Mouse (Mus musculus): Measurements from ENCODE around the gene Phf21a. TPM values are rescaled to one million over a fixed set of nuclear protein-coding genes. Genes with fewer than 3 reads are reported as not detected.

The Phf21a gene
- total and polyA plus RNA-seq, 3 experiments: 26.4 to 30.2 (median 27.6) TPM

DNA sequence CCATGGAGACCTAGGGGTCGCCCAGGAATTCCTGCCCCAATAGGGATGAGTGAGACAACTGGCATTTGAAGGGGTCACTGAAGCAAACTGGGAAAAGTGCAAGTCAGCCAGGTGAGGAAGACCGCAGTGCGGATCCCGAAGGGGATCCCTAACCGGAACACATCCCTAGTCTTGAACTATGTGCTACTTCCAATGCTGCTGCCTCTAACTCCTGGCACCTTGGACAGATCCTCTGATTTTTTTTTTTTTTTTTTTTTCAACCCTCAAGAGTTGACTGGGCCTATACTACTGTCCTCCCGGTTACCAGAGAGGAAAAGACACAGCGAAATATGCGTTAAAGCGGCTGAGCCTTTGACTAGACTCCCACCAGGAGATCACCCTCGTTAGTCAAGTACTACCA lies 296.7 kb downstream of the Phf21a start:
- intact Hi-C loops (cut with DNase I): no loop called here
- TF ChIP-seq CTCF (IDR thresholded peaks at IDR 0.05) (no peak), EP300 (IDR thresholded peaks at IDR 0.05; ENCODE audit: insufficient read depth, low read depth, low read length) (no peak), POLR2A (IDR thresholded peaks at IDR 0.05; ENCODE audit: insufficient read depth, low read depth, low read length) (no peak)
- Histone ChIP-seq H3K27me3 (ENCODE audit: control insufficient read depth, insufficient read depth, low read length) (no peaks in the 10 kb centered on the region), H3K27ac (peak overlapping the region; percentile 54), H3K9ac (ENCODE audit: low read depth, low read length) (no peak overlapping the region), H3K4me3 (peak overlapping the region; percentile 56), H3K4me1 (ENCODE audit: control insufficient read depth, insufficient read depth, low read length) (peaks cover 2% of the 10 kb centered on the region; the same call in 1 of the 2 replicates), H3K79me2 (replicated peaks; ENCODE audit: control insufficient read depth, insufficient read depth, low read length) (no peaks in the 10 kb centered on the region), H3K36me3 (ENCODE audit: control insufficient read depth, insufficient read depth, low read length) (no peaks in the 10 kb centered on the region)
- DNase-seq: no peak
- 36% methylated on average over 10 of the region's 10 CpGs for WGBS

DNA sequence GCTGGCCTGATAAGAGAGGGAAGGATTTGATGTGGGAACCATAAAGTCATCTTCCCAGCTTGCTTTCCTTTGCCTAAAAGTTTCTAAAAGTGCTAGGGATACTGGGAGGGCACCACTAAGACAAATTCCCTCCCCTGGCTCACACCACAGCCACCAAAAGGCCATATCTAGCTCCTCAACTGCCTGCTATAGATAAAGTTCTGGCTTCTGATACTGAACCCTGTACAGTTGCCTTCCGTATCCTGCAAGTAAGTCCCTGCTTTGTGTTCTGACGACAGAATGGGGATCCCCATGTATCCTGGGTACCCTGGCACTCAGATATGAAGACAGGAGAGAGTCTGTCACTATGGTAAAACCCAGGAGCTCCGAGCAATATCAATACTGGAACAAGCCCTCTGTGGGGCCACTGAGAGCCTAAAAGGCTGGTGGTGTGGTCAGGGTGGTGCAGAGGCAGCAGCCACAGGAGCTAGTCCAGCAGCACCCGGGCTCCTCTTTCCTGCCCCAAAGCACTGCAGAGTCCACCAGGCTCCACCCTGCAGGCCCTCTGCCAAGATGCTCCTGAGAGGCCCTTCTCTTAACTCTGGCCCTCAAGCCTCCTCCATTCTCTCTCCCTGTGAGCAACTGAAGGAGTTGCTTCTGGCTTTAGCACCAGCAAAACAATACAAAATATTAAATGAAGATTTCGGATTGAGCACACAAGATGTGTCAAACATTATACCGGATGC lies 297.5 kb downstream of the Phf21a start:
- TF ChIP-seq EP300 (IDR thresholded peaks at IDR 0.05; ENCODE audit: insufficient read depth, low read depth, low read length) (no peak), CTCF (IDR thresholded peaks at IDR 0.05) (no peak), POLR2A (IDR thresholded peaks at IDR 0.05; ENCODE audit: insufficient read depth, low read depth, low read length) (no peak)
- WGBS: 50% methylated on average over 6 of the region's 6 CpGs
- peak; percentile 59 to 60 for DNase-seq
- intact Hi-C loops (cut with DNase I): no loop called here
- no peak overlapping the region for H3K27ac ChIP-seq
- no peaks in the 10 kb centered on the region for H3K27me3 ChIP-seq (ENCODE audit: control insufficient read depth, insufficient read depth, low read length)
- no peaks in the 10 kb centered on the region for H3K79me2 ChIP-seq (replicated peaks; ENCODE audit: control insufficient read depth, insufficient read depth, low read length)
- no peaks in the 10 kb centered on the region for H3K36me3 ChIP-seq (ENCODE audit: control insufficient read depth, insufficient read depth, low read length)
- H3K9ac ChIP-seq (ENCODE audit: low read depth, low read length): no peak overlapping the region
- peaks cover 2% of the 10 kb centered on the region; the same call in 1 of the 2 replicates for H3K4me1 ChIP-seq (ENCODE audit: control insufficient read depth, insufficient read depth, low read length)
- H3K4me3 ChIP-seq: no peak overlapping the region

DNA sequence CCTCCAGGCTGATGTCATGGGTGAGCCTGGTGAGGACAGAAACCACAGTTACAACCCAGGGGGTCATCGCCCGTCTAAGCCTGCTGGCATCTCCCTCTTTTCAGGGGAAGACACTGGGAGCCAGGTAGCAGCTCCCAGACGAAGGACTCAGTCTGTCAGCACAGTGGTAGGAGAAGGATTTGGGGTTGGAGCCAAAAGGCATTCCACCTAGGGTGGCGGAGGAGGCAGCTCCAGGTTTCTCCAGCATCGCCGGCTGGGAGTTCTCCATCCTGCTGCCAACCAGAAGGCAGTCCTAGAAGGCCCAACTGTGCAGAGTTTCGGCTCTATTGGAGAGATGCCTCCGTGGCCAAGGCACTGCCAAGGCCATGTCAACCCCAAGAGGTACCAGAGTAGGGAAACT lies 298.2 kb downstream of the Phf21a start:
- Histone ChIP-seq H3K27me3 (ENCODE audit: control insufficient read depth, insufficient read depth, low read length) (no peaks in the 10 kb centered on the region), H3K9ac (ENCODE audit: low read depth, low read length) (no peak overlapping the region), H3K4me1 (ENCODE audit: control insufficient read depth, insufficient read depth, low read length) (peaks cover 2% of the 10 kb centered on the region; the same call in 1 of the 2 replicates), H3K27ac (no peak overlapping the region), H3K79me2 (replicated peaks; ENCODE audit: control insufficient read depth, insufficient read depth, low read length) (no peaks in the 10 kb centered on the region), H3K36me3 (ENCODE audit: control insufficient read depth, insufficient read depth, low read length) (no peaks in the 10 kb centered on the region), H3K4me3 (no peak overlapping the region)
- no peak for DNase-seq
- intact Hi-C loops (cut with DNase I): no loop called here
- WGBS: 83% methylated on average over 8 of the region's 8 CpGs
- TF ChIP-seq POLR2A (IDR thresholded peaks at IDR 0.05; ENCODE audit: insufficient read depth, low read depth, low read length) (no peak), CTCF (IDR thresholded peaks at IDR 0.05) (no peak), EP300 (IDR thresholded peaks at IDR 0.05; ENCODE audit: insufficient read depth, low read depth, low read length) (no peak)

DNA sequence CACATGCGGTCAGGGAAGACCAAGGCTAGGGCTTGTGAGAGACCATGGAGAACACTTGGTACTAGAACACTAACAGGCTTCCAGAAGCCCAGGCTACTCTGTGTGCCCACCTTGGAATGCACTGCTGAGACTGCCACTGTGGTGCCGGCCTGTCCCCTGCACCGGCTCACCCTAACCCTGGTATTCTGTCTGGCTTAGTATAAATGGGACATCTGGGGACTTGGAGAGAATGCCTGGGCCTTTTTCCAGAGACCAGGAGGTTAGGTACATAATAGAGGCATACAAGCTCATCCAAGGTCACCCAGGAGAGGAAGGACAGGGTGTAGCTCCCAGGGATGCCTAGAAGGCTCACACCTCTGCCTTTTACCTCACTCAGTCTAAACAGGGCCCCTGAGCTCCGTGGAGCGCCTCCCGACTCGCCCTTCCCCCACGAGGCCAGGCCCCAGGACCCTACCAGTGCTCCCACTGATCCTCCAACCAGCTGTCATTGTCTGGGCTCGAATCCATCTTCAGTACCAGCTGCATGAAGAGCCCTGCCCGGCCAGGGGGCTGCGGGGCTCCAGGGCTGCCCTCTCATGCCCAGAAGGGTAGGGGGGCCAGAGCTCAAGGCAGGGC lies 298.9 kb downstream of the Phf21a start:
- Histone ChIP-seq H3K4me1 (ENCODE audit: control insufficient read depth, insufficient read depth, low read length) (peaks cover 2% of the 10 kb centered on the region; the same call in 1 of the 2 replicates), H3K9ac (ENCODE audit: low read depth, low read length) (peak overlapping the region; percentile 39), H3K27me3 (ENCODE audit: control insufficient read depth, insufficient read depth, low read length) (no peaks in the 10 kb centered on the region), H3K36me3 (ENCODE audit: control insufficient read depth, insufficient read depth, low read length) (no peaks in the 10 kb centered on the region), H3K4me3 (peak overlapping the region; percentile 16; the same call in 1 of the 2 replicates), H3K27ac (peak overlapping the region; percentile 23; the same call in 1 of the 2 replicates), H3K79me2 (replicated peaks; ENCODE audit: control insufficient read depth, insufficient read depth, low read length) (no peaks in the 10 kb centered on the region)
- TF ChIP-seq EP300 (IDR thresholded peaks at IDR 0.05; ENCODE audit: insufficient read depth, low read depth, low read length) (no peak), POLR2A (IDR thresholded peaks at IDR 0.05; ENCODE audit: insufficient read depth, low read depth, low read length) (no peak), CTCF (IDR thresholded peaks at IDR 0.05) (no peak)
- no peak for DNase-seq
- WGBS: 37% methylated on average over 11 of the region's 11 CpGs
- intact Hi-C loops (cut with DNase I): loop anchor here (2.0 kb wide), 1 partner anchor 29 kb away; no protein-coding TSS in a partner anchor

DNA sequence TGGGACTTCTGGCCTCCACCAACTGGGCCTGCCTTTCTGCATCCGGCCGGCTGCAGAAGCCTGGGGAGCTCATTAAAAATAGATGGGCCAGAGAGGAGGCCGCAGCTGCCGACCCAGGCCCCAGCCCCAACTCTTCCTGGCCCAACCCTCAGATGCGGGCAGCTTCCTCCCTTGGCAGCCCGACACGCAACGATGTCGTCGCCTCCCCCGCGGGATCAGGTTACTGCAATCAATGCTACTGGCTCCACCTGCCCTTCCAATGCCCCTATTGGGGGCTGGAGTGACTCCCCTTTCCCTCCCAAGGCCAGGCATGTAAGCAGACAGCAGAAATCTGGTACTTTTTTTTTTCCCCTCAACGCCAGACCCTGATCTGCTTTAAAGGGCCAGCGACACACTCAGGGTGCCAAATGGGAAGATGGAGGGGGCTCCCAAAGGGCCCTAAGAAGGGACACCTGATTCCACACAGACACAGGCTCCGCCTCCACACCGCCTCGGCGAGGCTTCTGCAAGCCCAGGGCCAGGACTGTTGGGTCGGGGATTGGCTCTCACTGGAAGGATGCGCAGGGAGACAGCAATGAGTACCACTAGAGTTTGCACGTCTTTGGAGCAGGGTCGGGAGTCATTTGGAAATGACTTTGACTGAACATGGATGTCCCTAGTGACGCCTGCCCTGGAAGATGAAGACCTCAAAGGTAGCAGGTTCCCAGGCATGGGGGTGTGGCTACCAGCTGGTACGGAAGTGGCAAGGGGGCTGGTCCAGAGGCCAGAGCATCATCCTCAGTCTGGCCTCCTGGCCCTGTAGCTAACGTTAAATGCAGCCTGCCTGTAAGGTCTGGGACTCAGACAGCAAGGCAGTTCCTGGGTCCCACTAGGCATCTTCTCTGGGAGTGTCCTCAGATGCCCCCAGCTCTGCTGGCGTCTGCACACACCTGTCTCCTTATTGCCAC lies 299.7 kb downstream of the Phf21a start:
- no peaks in the 10 kb centered on the region for H3K27me3 ChIP-seq (ENCODE audit: control insufficient read depth, insufficient read depth, low read length)
- H3K79me2 ChIP-seq (replicated peaks; ENCODE audit: control insufficient read depth, insufficient read depth, low read length): no peaks in the 10 kb centered on the region
- H3K36me3 ChIP-seq (ENCODE audit: control insufficient read depth, insufficient read depth, low read length): no peaks in the 10 kb centered on the region
- peaks cover 2% of the 10 kb centered on the region; the same call in 1 of the 2 replicates for H3K4me1 ChIP-seq (ENCODE audit: control insufficient read depth, insufficient read depth, low read length)
- TF ChIP-seq EP300 (IDR thresholded peaks at IDR 0.05; ENCODE audit: insufficient read depth, low read depth, low read length) (no peak), CTCF (IDR thresholded peaks at IDR 0.05) (no peak), POLR2A (IDR thresholded peaks at IDR 0.05; ENCODE audit: insufficient read depth, low read depth, low read length) (no peak)
- H3K27ac ChIP-seq: peak overlapping the region; percentile 23; the same call in 1 of the 2 replicates
- H3K4me3 ChIP-seq: peak overlapping the region; percentile 16
- H3K9ac ChIP-seq (ENCODE audit: low read depth, low read length): peak overlapping the region; percentile 39; the same call in 1 of the 2 replicates
- no peak for DNase-seq
- intact Hi-C loops (cut with DNase I): loop anchor here (2.0 kb wide), 1 partner anchor 28 kb away; no protein-coding TSS in a partner anchor
- 10% methylated on average over 26 of the region's 26 CpGs for WGBS
